Mouse (Mus musculus) hindbrain, embryonic 12.5 days (tissue): ENCODE results near the gene Txnl4b. TPM values are rescaled to one million over a fixed set of nuclear protein-coding genes. Genes with fewer than 3 reads are reported as not detected.

Experiments
- ATAC-seq: fragments of 200-750 bp; cut with Nextera tagmentation; 2 replicates; pipeline ENCODE4 v1.8.0; 2017; ENCODE audit warnings: moderate TSS enrichment; ENCODE audit not compliant: low FRiP score
- H3K27ac ChIP-seq: fragments of 300-500 bp; sonication (generic); 2 replicates; pipeline ENCODE4 v1.5.1; 2016; ENCODE audit warnings: mild to moderate bottlenecking
- H3K27me3 ChIP-seq: fragments of 300-500 bp; sonication (generic); 2 replicates; pipeline ENCODE4 v1.6.1; 2016; ENCODE audit warnings: mild to moderate bottlenecking
- H3K36me3 ChIP-seq: fragments of 300-500 bp; sonication (generic); 2 replicates; pipeline ENCODE4 v1.6.1; 2016; ENCODE audit warnings: mild to moderate bottlenecking
- H3K4me1 ChIP-seq: fragments of 300-500 bp; sonication (generic); 2 replicates; pipeline ENCODE4 v1.6.1; 2016
- H3K4me2 ChIP-seq: fragments of 300-500 bp; sonication (generic); replicated peaks from 2 replicates; pipeline ENCODE4 v1.6.1; 2016; ENCODE audit warnings: mild to moderate bottlenecking
- H3K4me3 ChIP-seq: fragments of 300-500 bp; sonication (generic); 2 replicates; pipeline ENCODE4 v1.5.1; 2016; ENCODE audit warnings: mild to moderate bottlenecking
- H3K9ac ChIP-seq: fragments of 300-500 bp; sonication (generic); 2 replicates; pipeline ENCODE4 v1.6.1; 2016; ENCODE audit warnings: mild to moderate bottlenecking, moderate library complexity
- H3K9me3 ChIP-seq: fragments of 300-500 bp; sonication (generic); replicated peaks from 2 replicates; pipeline ENCODE4 v1.6.1; 2016; ENCODE audit warnings: mild to moderate bottlenecking
- WGBS: fragments of 180-500 bp; shearing (Covaris S2); methylation state at CpG from one replicate; pipeline ENCODE4 v1.1.7; 2016; 5-methylcytosine and 5-hydroxymethylcytosine counted together
- polyA plus RNA-seq: library from polyadenylated mRNA; unstranded; fragments of >200 nt; fragmentation: Nextera tagmentation; extraction: Ambion mirVana; gene quantifications from 2 replicates; pipeline ENCODE4 v1.2.1, GENCODE M21; 2016

The Txnl4b gene
- polyA plus RNA-seq, 1 experiment from 2014 or later, result 24.9 TPM

DNA sequence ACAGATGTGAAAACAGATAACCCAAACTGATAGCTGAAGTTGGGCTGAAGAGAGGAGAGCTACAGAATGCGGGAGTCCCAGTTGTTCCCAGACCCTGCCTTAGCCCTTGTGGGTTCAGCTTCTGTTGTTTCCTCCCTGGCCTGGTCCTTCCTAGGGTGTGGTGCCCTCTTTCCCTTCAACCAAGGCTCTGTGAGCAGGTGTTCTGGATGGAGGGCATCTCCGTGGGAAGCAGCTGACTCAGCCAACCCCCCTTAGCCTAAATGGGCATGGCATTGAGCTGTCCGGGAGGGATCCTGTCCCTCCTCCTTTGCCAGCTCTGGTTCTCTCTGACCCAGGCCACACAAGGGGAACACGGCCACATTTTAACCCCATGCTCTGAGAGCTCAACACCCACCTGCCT, 10.6 kb downstream of the Txnl4b start:
- H3K9ac ChIP-seq, result no peak overlapping the region
- ATAC-seq, result no peak
- no peaks in the 10 kb centered on the region for H3K9me3 ChIP-seq
- H3K27ac ChIP-seq, result no peak overlapping the region
- peaks cover 18% of the 10 kb centered on the region; the same call in 1 of the 2 replicates for H3K36me3 ChIP-seq
- H3K27me3 ChIP-seq, result no peaks in the 10 kb centered on the region; the same call in 1 of the 2 replicates
- no peak overlapping the region for H3K4me3 ChIP-seq
- 73% methylated on average over 4 of the region's 4 CpGs for WGBS
- H3K4me2 ChIP-seq, result no peak overlapping the region
- H3K4me1 ChIP-seq, result no peaks in the 10 kb centered on the region

DNA sequence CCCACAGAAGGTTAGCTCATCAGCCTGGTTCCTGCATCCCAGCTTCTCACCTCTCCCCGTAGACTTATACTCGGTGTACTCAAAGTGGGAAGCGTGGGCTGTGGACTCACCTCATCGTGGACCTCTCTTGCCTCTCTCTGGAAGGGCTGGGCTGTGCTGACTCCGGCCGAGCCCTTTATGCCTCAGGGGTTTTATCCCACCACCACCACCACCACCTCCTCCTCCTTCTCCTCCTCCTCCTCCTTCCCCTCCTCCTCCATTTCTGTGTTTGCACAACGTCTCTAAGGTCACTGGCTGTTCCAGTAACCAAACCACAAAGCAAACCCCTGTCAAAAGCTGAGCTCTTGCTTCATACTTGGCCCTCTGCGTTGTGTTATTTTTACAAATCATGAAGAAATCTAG, 13.2 kb downstream of the Txnl4b start, which contains the start of gene Hp:
Gene Hp (minus strand): TSS at position 273 of the 402 bp plus-strand sequence.
- H3K4me2 ChIP-seq, result no peak within 1 kb of the TSS
- no peak within 1 kb of the TSS for H3K9ac ChIP-seq
- WGBS, result 72% methylated on average over 8 of the region's 8 CpGs
- no peaks in the 10 kb centered on the region for H3K4me1 ChIP-seq
- no peaks in the 10 kb centered on the region for H3K9me3 ChIP-seq
- H3K36me3 ChIP-seq, result no peaks in the 10 kb centered on the region
- ATAC-seq, result no peak
- no peak within 1 kb of the TSS for H3K27ac ChIP-seq
- no peak within 1 kb of the TSS for H3K4me3 ChIP-seq
- H3K27me3 ChIP-seq, result no peaks in the 10 kb centered on the region; the same call in 1 of the 2 replicates

DNA sequence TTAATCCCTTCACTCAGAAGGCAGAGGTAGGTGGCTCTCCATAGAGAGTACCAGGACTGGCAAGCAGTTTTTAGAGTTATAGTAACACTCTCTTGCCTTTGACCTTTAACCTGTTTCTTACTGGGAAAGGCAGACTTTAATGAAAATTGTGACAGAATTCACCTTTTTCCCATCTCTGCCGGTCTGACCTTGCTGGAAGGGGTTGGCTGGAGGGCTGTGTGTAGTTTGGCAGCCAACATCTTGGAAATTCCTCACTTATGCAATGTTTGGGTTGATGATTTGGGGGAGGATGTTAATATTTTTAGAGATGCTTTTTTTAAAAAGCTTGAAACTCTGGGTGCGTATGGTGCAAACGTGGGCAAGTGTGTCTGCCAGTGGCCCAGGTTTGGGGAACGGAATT, 18.6 kb downstream of the Txnl4b start:
- Histone ChIP-seq H3K36me3 (no peaks in the 10 kb centered on the region), H3K27ac (no peak overlapping the region), H3K9me3 (no peaks in the 10 kb centered on the region), H3K27me3 (no peaks in the 10 kb centered on the region), H3K4me1 (no peaks in the 10 kb centered on the region), H3K4me3 (no peak overlapping the region), H3K4me2 (no peak overlapping the region), H3K9ac (no peak overlapping the region)
- no peak for ATAC-seq
- WGBS, result 78% methylated on average over 4 of the region's 4 CpGs

DNA sequence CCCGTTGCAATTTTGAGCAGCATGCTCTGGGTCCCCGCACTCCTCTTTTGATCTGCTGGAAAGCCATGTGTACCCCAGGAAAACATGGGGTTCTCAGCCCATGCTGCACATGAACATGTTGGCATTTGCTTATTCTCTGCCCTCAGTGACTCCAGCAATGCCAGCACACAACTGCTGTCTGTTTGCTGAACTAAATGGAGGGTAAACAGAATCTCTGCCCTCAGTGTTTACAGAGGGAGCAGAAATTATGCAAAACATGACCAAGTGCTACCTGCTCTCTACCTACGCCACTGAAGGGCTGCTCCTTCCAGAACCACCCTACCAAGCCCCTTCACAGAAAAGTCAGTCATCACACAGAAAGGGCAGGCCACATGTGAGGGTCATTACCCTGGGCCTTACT, 19.1 kb downstream of the Txnl4b start:
- no peak overlapping the region for H3K4me2 ChIP-seq
- WGBS, result 90% methylated on average over 3 of the region's 3 CpGs
- ATAC-seq, result no peak
- no peaks in the 10 kb centered on the region for H3K9me3 ChIP-seq
- H3K4me1 ChIP-seq, result no peaks in the 10 kb centered on the region
- H3K9ac ChIP-seq, result no peak overlapping the region
- no peaks in the 10 kb centered on the region for H3K27me3 ChIP-seq
- no peak overlapping the region for H3K4me3 ChIP-seq
- no peaks in the 10 kb centered on the region for H3K36me3 ChIP-seq
- H3K27ac ChIP-seq, result no peak overlapping the region

DNA sequence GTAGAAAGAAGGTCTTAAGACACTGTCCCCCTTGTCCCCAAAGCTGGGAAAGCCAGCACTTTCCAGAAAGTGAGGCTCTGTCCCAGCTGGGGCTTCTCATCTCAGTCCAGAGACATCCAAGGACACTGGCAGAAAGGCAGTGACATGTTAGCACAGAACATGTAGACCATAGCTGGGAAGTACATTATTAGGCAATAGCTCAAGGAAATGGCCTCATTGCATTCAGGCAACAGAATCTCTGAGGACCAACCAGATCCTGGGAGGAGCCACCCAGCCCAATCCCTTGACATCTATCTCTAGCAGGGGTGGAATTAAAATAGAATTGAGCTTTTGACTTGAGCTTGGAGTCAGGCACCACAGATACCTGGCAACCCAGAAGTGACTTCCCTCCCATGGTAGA, 20.0 kb downstream of the Txnl4b start:
- no peaks in the 10 kb centered on the region for H3K27me3 ChIP-seq
- H3K4me1 ChIP-seq, result no peaks in the 10 kb centered on the region
- no peaks in the 10 kb centered on the region for H3K9me3 ChIP-seq
- ATAC-seq, result no peak
- no peak overlapping the region for H3K4me3 ChIP-seq
- no peak overlapping the region for H3K9ac ChIP-seq
- H3K4me2 ChIP-seq, result no peak overlapping the region
- H3K27ac ChIP-seq, result no peak overlapping the region
- H3K36me3 ChIP-seq, result no peaks in the 10 kb centered on the region

DNA sequence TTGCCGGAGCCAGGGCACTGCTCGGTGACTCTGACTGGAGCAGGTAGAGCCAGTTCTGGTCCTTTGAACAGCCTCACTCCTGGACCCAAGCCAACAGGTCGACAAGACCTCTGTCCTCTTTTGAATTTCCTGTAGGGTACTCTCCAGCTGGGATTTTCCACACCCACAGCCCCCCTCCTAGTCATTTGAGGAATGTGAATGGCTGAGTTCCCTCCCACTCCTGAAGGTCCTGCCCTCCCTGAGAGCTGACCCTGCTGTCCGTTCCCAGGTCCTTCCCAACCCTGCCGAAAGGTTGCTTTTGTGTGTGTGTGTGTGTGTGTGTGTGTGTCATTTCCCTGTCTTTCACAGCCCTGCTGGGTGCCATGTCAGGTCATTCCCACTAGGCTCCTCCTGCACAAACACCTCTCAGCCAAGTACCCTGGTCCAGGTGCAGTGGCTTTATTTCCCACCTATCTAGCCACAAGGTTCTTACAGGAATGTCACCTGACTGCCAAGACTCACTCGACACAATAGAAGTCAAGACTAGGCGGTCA, 21.3 kb downstream of the Txnl4b start:
- no peak overlapping the region for H3K4me2 ChIP-seq
- no peaks in the 10 kb centered on the region for H3K27me3 ChIP-seq
- no peak for ATAC-seq
- H3K9ac ChIP-seq, result no peak overlapping the region
- H3K27ac ChIP-seq, result no peak overlapping the region
- no peaks in the 10 kb centered on the region for H3K36me3 ChIP-seq
- no peaks in the 10 kb centered on the region for H3K9me3 ChIP-seq
- 64% methylated on average over 7 of the region's 7 CpGs for WGBS
- H3K4me3 ChIP-seq, result no peak overlapping the region
- H3K4me1 ChIP-seq, result no peaks in the 10 kb centered on the region

DNA sequence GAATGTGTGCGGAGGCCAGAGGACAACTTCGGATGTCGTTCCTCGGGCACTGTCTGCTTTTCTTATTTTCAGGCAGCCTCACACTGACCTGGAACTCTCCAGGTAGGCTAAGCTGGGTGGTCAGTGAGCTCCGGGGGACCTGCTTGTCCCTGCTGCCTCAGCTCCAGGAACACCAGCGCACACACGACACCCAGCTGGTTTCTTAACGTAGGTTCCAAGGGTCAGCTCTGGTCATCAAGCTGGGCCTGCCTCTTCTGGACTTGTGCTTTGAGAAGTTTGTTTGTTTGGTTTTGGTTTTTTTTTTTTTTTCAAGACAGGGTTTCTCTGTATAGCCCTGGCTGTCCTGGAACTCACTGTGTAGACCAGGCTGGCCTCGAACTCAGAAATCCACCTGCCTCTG, 25.2 kb downstream of the Txnl4b start:
- Histone ChIP-seq H3K36me3 (peaks cover 20% of the 10 kb centered on the region), H3K27ac (no peak overlapping the region), H3K9me3 (no peaks in the 10 kb centered on the region), H3K27me3 (no peaks in the 10 kb centered on the region), H3K4me2 (no peak overlapping the region), H3K9ac (no peak overlapping the region), H3K4me1 (no peaks in the 10 kb centered on the region), H3K4me3 (no peak overlapping the region)
- no peak for ATAC-seq
- WGBS, result 85% methylated on average over 9 of the region's 9 CpGs

DNA sequence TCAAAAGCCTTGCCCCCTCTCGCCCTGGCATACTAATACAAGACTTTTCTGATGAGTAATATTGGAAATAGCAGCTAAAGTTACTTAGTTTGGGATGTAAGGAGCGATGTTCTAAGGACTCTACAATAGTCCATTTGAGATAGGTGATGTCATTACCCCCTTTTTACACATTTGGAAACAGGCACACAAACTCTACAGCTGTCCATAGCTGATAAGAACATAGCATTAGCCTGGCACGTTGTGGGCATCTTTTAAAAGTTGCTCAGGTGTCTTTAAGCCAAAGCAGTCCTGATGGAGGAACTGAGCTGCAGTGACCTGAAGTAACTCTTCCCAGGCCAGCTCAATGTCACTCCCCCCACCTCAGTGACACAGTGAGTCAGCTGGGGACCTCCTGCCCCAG, 25.7 kb downstream of the Txnl4b start:
- Histone ChIP-seq H3K36me3 (peaks cover 20% of the 10 kb centered on the region), H3K4me2 (no peak overlapping the region), H3K4me3 (no peak overlapping the region), H3K9ac (no peak overlapping the region), H3K27me3 (no peaks in the 10 kb centered on the region), H3K9me3 (no peaks in the 10 kb centered on the region), H3K27ac (no peak overlapping the region), H3K4me1 (no peaks in the 10 kb centered on the region)
- no peak for ATAC-seq
- 88% methylated on average over 3 of the region's 3 CpGs for WGBS

DNA sequence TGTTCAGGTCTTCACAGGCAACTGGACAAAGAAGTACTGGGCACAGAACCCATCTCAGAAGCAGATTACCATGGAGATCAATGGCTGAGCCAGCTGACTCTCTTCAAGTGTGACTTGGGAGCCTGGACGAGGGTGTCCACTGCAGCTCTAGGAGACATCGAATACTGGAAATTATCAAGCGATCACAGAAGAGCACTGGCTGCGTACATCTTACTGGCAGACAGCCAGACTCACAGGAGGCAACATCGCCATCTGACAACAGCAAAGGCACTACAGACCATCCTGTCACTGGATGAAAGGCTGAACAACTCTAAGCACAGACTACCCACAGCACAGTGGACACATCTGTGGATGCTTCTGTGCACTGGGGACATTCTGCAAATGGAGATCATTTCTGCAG, 26.5 kb downstream of the Txnl4b start:
- no peaks in the 10 kb centered on the region for H3K9me3 ChIP-seq
- 93% methylated on average over 5 of the region's 5 CpGs for WGBS
- no peaks in the 10 kb centered on the region for H3K4me1 ChIP-seq
- H3K27ac ChIP-seq, result no peak overlapping the region
- ATAC-seq, result no peak
- no peak overlapping the region for H3K4me2 ChIP-seq
- no peak overlapping the region for H3K9ac ChIP-seq
- H3K4me3 ChIP-seq, result no peak overlapping the region
- peaks cover 23% of the 10 kb centered on the region for H3K36me3 ChIP-seq
- no peaks in the 10 kb centered on the region for H3K27me3 ChIP-seq

DNA sequence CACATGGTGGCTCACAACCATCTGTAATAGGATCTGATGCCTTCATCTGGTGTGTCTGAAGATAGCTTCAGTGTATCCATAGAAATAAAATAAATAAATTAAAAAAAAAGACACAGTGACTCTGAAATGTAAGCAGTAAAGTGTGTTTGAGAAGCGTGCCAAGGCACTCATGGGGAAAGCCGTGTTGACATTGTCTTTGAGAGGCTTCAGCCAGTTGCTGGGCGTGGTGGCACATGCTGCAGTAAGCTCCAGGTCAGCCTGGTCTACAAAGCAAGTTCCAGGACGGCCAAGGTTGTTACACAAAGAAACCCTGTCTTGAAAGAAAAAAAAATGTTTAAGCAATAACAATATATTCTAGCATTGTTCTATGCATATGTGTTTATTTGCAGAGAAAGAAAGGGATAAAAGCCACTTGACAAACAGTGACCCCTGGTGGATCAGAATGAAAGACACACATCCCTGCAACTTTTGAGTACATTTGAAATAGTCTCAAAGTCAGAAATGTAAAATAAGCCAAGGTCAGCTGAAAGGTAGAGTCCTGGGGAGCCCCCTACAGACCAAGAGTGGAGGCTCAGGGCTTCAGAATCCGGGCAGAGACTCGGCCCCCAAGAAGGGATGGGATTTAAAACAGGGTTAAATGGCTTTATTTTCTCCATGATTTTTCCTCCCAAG, 27.6 kb downstream of the Txnl4b start:
- no peak for ATAC-seq
- Histone ChIP-seq H3K9me3 (no peaks in the 10 kb centered on the region), H3K27me3 (no peaks in the 10 kb centered on the region), H3K9ac (no peak overlapping the region), H3K4me2 (no peak overlapping the region), H3K36me3 (peaks cover 25% of the 10 kb centered on the region), H3K4me1 (no peaks in the 10 kb centered on the region), H3K4me3 (no peak overlapping the region), H3K27ac (no peak overlapping the region)
- 83% methylated on average over 6 of the region's 6 CpGs for WGBS

DNA sequence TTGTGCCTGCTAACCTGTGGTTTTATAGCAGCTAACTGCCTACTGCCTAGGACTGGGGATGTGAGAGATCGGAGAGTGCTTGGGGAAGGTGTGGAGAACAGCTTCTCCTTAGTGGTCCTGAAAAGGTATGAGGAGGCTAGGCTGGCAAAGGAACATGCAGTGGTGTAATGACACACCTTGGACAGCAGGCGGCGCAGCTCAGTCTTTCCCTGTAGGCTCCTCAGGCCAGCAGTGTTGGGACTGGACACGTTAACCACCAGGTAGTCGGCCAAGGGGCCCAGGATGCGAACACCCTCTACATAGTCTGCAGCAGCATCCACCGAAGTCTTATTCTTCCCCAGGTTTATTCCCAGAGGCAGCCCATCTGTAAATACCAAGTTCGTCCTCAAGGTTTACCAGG, 30.2 kb downstream of the Txnl4b start:
- H3K9ac ChIP-seq, result no peak overlapping the region
- no peak overlapping the region for H3K4me3 ChIP-seq
- peaks cover 36% of the 10 kb centered on the region for H3K36me3 ChIP-seq
- H3K4me2 ChIP-seq, result no peak overlapping the region
- 56% methylated on average over 8 of the region's 8 CpGs for WGBS
- no peak overlapping the region for H3K27ac ChIP-seq
- H3K9me3 ChIP-seq, result no peaks in the 10 kb centered on the region
- H3K27me3 ChIP-seq, result no peaks in the 10 kb centered on the region
- ATAC-seq, result no peak
- H3K4me1 ChIP-seq, result no peaks in the 10 kb centered on the region

DNA sequence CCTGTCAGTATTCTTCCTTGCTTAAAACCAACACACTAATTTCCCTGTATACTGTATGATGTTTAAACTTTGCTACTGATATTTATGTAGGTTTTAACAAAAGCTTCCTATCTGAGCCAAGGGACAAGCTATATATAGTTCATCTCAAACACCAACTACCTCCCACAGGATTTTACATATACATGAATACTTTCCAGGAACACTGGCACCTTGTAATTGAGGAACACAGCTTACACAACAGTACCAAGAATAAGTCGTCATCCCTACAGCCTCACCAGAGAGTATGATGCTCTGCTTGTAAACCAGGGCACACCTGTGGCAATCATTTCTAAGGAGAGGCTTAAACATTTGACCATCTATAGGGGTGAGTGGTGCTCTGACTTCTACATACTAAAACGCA, 41.0 kb downstream of the Txnl4b start:
- Histone ChIP-seq H3K27ac (no peak overlapping the region), H3K4me3 (no peak overlapping the region), H3K4me2 (no peak overlapping the region), H3K9ac (no peak overlapping the region), H3K27me3 (no peaks in the 10 kb centered on the region), H3K4me1 (peaks cover 10% of the 10 kb centered on the region), H3K9me3 (no peaks in the 10 kb centered on the region), H3K36me3 (peaks cover 22% of the 10 kb centered on the region)
- ATAC-seq, result no peak
- WGBS, result 89% methylated on average over 2 of the region's 2 CpGs

DNA sequence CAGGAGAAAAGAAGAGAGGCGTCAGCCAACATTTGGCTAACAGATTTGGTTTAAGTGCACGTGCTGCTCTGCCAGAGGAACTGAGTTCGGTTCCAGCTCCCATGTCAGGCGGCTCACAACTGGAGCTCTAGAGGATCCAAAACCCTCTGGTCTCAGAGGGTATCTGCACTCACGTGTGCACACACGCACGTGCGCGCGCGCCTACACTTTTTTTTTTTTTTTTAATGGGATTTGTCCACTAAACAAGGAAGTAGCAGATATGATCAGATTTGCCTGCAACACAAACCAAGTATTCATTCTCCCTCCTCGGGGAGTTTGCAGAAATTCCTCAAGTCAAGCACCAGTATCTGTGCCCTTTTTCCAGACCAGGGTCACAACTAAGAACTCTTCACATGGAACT, 42.0 kb downstream of the Txnl4b start:
- peaks cover 16% of the 10 kb centered on the region for H3K36me3 ChIP-seq
- WGBS, result 12% methylated on average over 12 of the region's 12 CpGs
- peak overlapping the region; percentile 56 for H3K4me3 ChIP-seq
- peak overlapping the region; percentile 93; the same call in 1 of the 2 replicates for H3K27ac ChIP-seq
- no peak for ATAC-seq
- peak overlapping the region; percentile 70 for H3K9ac ChIP-seq
- no peaks in the 10 kb centered on the region for H3K9me3 ChIP-seq
- no peaks in the 10 kb centered on the region for H3K27me3 ChIP-seq
- peaks cover 10% of the 10 kb centered on the region for H3K4me1 ChIP-seq
- H3K4me2 ChIP-seq, result peak overlapping the region; percentile 77
